8 mouse cellular contexts compared by ENCODE assay signal in the genomic region with DNA sequence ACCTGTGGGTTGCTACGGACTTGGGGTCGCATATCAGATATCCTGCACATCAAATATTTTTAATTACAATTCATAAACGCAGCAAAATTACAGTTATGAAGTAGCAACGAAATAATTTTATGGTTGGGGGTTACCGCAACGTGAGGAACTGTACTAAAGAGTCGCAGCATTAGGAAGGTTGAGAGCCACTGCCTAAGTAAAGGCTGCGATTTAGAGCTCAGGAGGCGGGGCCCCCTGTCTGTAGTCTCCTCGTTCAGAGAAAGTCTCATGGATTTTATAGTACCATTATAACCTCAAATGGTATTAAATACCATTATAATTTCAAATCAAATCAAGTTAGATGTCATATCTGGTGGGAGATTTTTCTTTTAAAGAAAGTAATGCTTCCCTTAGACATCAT. TPM values are rescaled to one million over a fixed set of nuclear protein-coding genes. Genes with fewer than 3 reads are reported as not detected.
DNase-seq lines count a peak whose midpoint lies in the region; ATAC-seq lines count a peak whose summit lies in the region.

No protein-coding gene starts in this region.

- no peak for ATAC-seq in heart, embryonic 15.5 days (replicated peaks; ENCODE audit: insufficient number of reproducible peaks, insufficient read depth, low FRiP score, low read depth)
- no peak for ATAC-seq in hindbrain, embryonic 11.5 days (ENCODE audit: low FRiP score)
- no peak; the same call in 1 of the 2 replicates for ATAC-seq in midbrain, embryonic 11.5 days (ENCODE audit: low FRiP score)

- H3K4me1 ChIP-seq in heart, embryonic 15.5 days (replicated peaks), result peaks cover 4% of the 10 kb centered on the region; the same call in 1 of the 2 replicates
- H3K4me1 ChIP-seq in hindbrain, embryonic 11.5 days (replicated peaks; ENCODE audit: control insufficient read depth, insufficient read depth, low read length), result no peaks in the 10 kb centered on the region
- H3K4me1 ChIP-seq in midbrain, embryonic 11.5 days (ENCODE audit: control insufficient read depth, insufficient read depth, low read length), result peaks cover under 1% of the 10 kb centered on the region; the same call in 1 of the 2 replicates

- H3K27me3 ChIP-seq in heart, embryonic 15.5 days, result no peaks in the 10 kb centered on the region
- no peaks in the 10 kb centered on the region for H3K27me3 ChIP-seq in hindbrain, embryonic 11.5 days (ENCODE audit: control insufficient read depth, insufficient read depth, low read length)
- H3K27me3 ChIP-seq in midbrain, embryonic 11.5 days (ENCODE audit: control insufficient read depth, insufficient read depth, low read length), result no peaks in the 10 kb centered on the region

- peak overlapping the region; percentile 83 for H3K4me2 ChIP-seq in heart, embryonic 15.5 days
- peak overlapping the region; percentile 62 for H3K4me2 ChIP-seq in hindbrain, embryonic 11.5 days (replicated peaks; ENCODE audit: low read depth, low read length)
- H3K4me2 ChIP-seq in midbrain, embryonic 11.5 days, result peak overlapping the region; percentile 69

- DNase-seq in heart, postnatal 4 days, result no peak
- DNase-seq in MN1 (ENCODE audit: low spot score), result peak; percentile 20
- no peak for DNase-seq in hindbrain, embryonic 11.5 days (ENCODE audit: low spot score)
- DNase-seq in midbrain, embryonic 11.5 days (ENCODE audit: low spot score, missing footprints), result peak; percentile 77
- DNase-seq in adrenal gland, adult 18-20 months (ENCODE audit: low spot score in 2 of 2), result no peak
- DNase-seq in gastrocnemius, adult 8-10 months (ENCODE audit: low spot score in 2 of 2), result no peak
- DNase-seq in spleen, postnatal 4 days (ENCODE audit: low spot score in 2 of 2), result no peak

- no peaks in the 10 kb centered on the region for H3K36me3 ChIP-seq in heart, embryonic 15.5 days
- no peaks in the 10 kb centered on the region for H3K36me3 ChIP-seq in hindbrain, embryonic 11.5 days (ENCODE audit: control insufficient read depth, insufficient read depth, low read length)
- H3K36me3 ChIP-seq in midbrain, embryonic 11.5 days (ENCODE audit: control insufficient read depth, insufficient read depth, low read length), result no peaks in the 10 kb centered on the region

- peak overlapping the region; percentile 66 for H3K9ac ChIP-seq in heart, embryonic 15.5 days
- H3K9ac ChIP-seq in hindbrain, embryonic 11.5 days (ENCODE audit: low read depth, low read length), result peak overlapping the region; percentile 59
- peak overlapping the region; percentile 57 for H3K9ac ChIP-seq in midbrain, embryonic 11.5 days (ENCODE audit: low read length)

- no peaks in the 10 kb centered on the region for H3K9me3 ChIP-seq in heart, embryonic 15.5 days (replicated peaks)
- H3K9me3 ChIP-seq in hindbrain, embryonic 11.5 days (ENCODE audit: control insufficient read depth, low read length), result no peaks in the 10 kb centered on the region
- no peaks in the 10 kb centered on the region for H3K9me3 ChIP-seq in midbrain, embryonic 11.5 days (ENCODE audit: control insufficient read depth, low read length)

- H3K4me3 ChIP-seq in heart, embryonic 15.5 days, result peak overlapping the region; percentile 70
- H3K4me3 ChIP-seq in hindbrain, embryonic 11.5 days (ENCODE audit: low read depth, low read length), result peak overlapping the region; percentile 60
- peak overlapping the region; percentile 56 for H3K4me3 ChIP-seq in midbrain, embryonic 11.5 days (ENCODE audit: low read depth, low read length)

- peak overlapping the region; percentile 84 for H3K27ac ChIP-seq in heart, embryonic 15.5 days
- H3K27ac ChIP-seq in hindbrain, embryonic 11.5 days (ENCODE audit: low read depth, low read length), result no peak overlapping the region
- H3K27ac ChIP-seq in midbrain, embryonic 11.5 days (ENCODE audit: low read depth, low read length), result no peak overlapping the region

- 1% methylated on average over 10 of the region's 10 CpGs for WGBS in heart, embryonic 15.5 days
- WGBS in hindbrain, embryonic 11.5 days, result 3% methylated on average over 10 of the region's 10 CpGs
- WGBS in midbrain, embryonic 11.5 days, result 4% methylated on average over 10 of the region's 10 CpGs

RNA-seq across cellular contexts. Expression of a gene that starts 4.7 kb away (rescaled TPM):
- polyA plus RNA-seq in heart, embryonic 15.5 days (2015; fragmentation: Nextera tagmentation; extraction: Ambion mirVana), result 7.2 and 7.3 TPM in 2 replicates
- 1 to 10 TPM; 5.5 to 8.7 TPM for total RNA-seq in heart, postnatal 4 days (2021)
- 12.5 and 19.6 TPM in 2 replicates for polyA plus RNA-seq in hindbrain, embryonic 11.5 days (2014; fragmentation: Nextera tagmentation; extraction: Ambion mirVana)
- 18.6 and 20.2 TPM in 2 replicates for polyA plus RNA-seq in midbrain, embryonic 11.5 days (2014; fragmentation: Nextera tagmentation; extraction: Ambion mirVana)
- 10 to 100 TPM; 16.1 to 22.2 TPM for total RNA-seq in adrenal gland, adult 18-20 months (2021)
- total RNA-seq in gastrocnemius, adult 8-10 months (2022), result 10 to 100 TPM; 21.3 to 22.7 (median 22.6) TPM

RNA-seq across cellular contexts. Expression of a gene that starts 5.5 kb away (rescaled TPM):
- 3.6 and 3.9 TPM in 2 replicates for polyA plus RNA-seq in heart, embryonic 15.5 days (2015; fragmentation: Nextera tagmentation; extraction: Ambion mirVana)
- 10 to 100 TPM; 13.2 to 14.3 TPM for total RNA-seq in heart, postnatal 4 days (2021)
- 8.4 and 11.2 TPM in 2 replicates for polyA plus RNA-seq in hindbrain, embryonic 11.5 days (2014; fragmentation: Nextera tagmentation; extraction: Ambion mirVana)
- 9.8 and 10.0 TPM in 2 replicates for polyA plus RNA-seq in midbrain, embryonic 11.5 days (2014; fragmentation: Nextera tagmentation; extraction: Ambion mirVana)
- 10 to 100 TPM; 14.6 to 17.8 TPM for total RNA-seq in adrenal gland, adult 18-20 months (2021)
- 1 to 10 TPM; 6.8 to 8.9 (median 7.0) TPM for total RNA-seq in gastrocnemius, adult 8-10 months (2022)

RNA-seq across cellular contexts. Expression of a gene that starts 34.6 kb away (rescaled TPM):
- polyA plus RNA-seq in heart, embryonic 15.5 days (2015; fragmentation: Nextera tagmentation; extraction: Ambion mirVana), result not detected in 2 replicates
- not detected for total RNA-seq in heart, postnatal 4 days (2021)
- 0.63 TPM in 1 of 2 replicates, not detected in the other for polyA plus RNA-seq in hindbrain, embryonic 11.5 days (2014; fragmentation: Nextera tagmentation; extraction: Ambion mirVana)
- not detected in 2 replicates for polyA plus RNA-seq in midbrain, embryonic 11.5 days (2014; fragmentation: Nextera tagmentation; extraction: Ambion mirVana)
- not detected for total RNA-seq in adrenal gland, adult 18-20 months (2021)
- not detected for total RNA-seq in gastrocnemius, adult 8-10 months (2022)

RNA-seq across cellular contexts. Expression of a gene that starts 42.9 kb away (rescaled TPM):
- 23.6 and 27.8 TPM in 2 replicates for polyA plus RNA-seq in heart, embryonic 15.5 days (2015; fragmentation: Nextera tagmentation; extraction: Ambion mirVana)
- 10 to 100 TPM; 81.4 to 88.7 TPM for total RNA-seq in heart, postnatal 4 days (2021)
- 0.42 TPM in 1 of 2 replicates, not detected in the other for polyA plus RNA-seq in hindbrain, embryonic 11.5 days (2014; fragmentation: Nextera tagmentation; extraction: Ambion mirVana)
- 0.06 TPM in 1 of 2 replicates, not detected in the other for polyA plus RNA-seq in midbrain, embryonic 11.5 days (2014; fragmentation: Nextera tagmentation; extraction: Ambion mirVana)
- under 1 TPM; 0.40 to 0.48 TPM for total RNA-seq in adrenal gland, adult 18-20 months (2021)
- 10 to 100 TPM; 21.3 to 31.5 (median 25.8) TPM for total RNA-seq in gastrocnemius, adult 8-10 months (2022)

Comparison
In these comparisons a context has a peak if more than half of its experiments do, and no peak if none do; other contexts are left out.
1. DNase-seq: peak in MN1 (single experiment) and midbrain, embryonic 11.5 days (single experiment); none in heart, postnatal 4 days (single experiment), hindbrain, embryonic 11.5 days (single experiment), adrenal gland, adult 18-20 months (0 of 2), gastrocnemius, adult 8-10 months (0 of 2) and spleen, postnatal 4 days (0 of 2).
2. Peak in every context shown above with its lines, with median percentiles within 50 percentile points of each other: H3K4me2 ChIP-seq, H3K4me3 ChIP-seq and H3K9ac ChIP-seq.